Mouse (Mus musculus) adrenal gland, postnatal 4 days (tissue): ENCODE results near the gene Cyb5b. TPM values are rescaled to one million over a fixed set of nuclear protein-coding genes. Genes with fewer than 3 reads are reported as not detected.
A peak's percentile ranks its signal among the peaks of the same experiment; 100 is the strongest.

Experiments
- DNase-seq, 2 experiments: peaks; one replicate each; pipeline ENCODE4 v3.0.0; 2021 to 2022; ENCODE audit warnings: low spot score in 2 of 2, mixed read lengths in 2 of 2
- total RNA-seq, 2 experiments: library from RNA; stranded (reverse); gene quantifications; 2 replicates each; pipeline ENCODE4 v1.2.3; 2021

Gene Cyb5b
- total RNA-seq, 2 experiments from 2014 or later: 297 to 305 TPM

- no peak for DNase-seq
These were observed 68.6 kb downstream of the Cyb5b start for GRCm38 (mm10) chr8:107219078-107219477.

- DNase-seq: peak in 1 of 2 experiments; percentile 40
These were observed 71.7 kb downstream of the Cyb5b start for GRCm38 (mm10) chr8:107221924-107222851.

- peak in 1 of 2 experiments; percentile 12 for DNase-seq
These were observed 75.7 kb downstream of the Cyb5b start for GRCm38 (mm10) chr8:107226183-107226582.

- DNase-seq: no peak
These were observed 76.7 kb downstream of the Cyb5b start for GRCm38 (mm10) chr8:107227011-107227626.

DNA sequence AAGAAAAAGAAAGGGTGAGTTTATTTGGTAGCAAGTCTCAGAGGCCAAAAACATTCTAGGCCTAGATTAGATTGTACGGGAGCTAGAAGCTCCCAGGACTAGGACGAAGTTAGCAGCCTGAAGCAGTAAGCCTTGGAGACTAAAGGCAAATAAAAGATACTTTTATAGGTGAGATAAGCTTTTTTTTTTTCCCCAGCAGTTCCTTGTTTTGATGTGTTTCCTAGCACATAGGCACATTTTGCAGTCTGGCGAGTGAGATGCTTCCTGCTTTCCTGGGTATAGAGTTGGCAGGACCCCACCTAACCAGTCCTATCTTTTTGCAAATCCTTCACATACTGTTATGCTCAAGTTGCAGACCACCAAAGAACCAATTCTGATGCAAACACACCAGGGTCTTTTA, 82.8 kb downstream of the Cyb5b start:
- DNase-seq: no peak

DNA sequence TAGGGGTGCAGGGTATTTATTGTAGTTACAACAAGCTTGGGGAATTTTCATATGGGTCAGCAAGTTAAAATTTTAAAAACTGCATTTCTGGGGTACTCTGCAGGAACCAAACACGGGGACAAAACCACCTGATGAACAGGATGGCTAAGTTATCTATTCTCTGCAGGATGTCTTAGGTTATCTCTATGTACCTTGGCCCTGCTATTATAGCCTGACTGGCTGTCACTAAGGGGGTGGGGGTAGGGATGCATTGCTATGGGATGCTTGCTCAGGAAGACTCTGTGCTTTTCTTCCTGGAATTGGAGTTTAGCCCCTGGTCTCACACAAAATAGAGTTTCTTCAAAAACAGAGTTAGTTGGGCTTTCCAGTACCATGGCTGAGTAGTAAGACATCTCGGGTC, 83.3 kb downstream of the Cyb5b start:
- no peak for DNase-seq

Other genes with a start within 250 kb of the Cyb5b start
- gene Sntb2, start 214.9 kb upstream of the Cyb5b start, total RNA-seq: 10 to 100 TPM; 37.2 to 39.0 TPM
- 10 to 100 TPM; 69.6 to 72.7 TPM for gene Vps4a, start 119.4 kb upstream of the Cyb5b start, total RNA-seq
- 10 to 100 TPM; 33.5 to 38.3 TPM for gene Pdf, start 102.0 kb upstream of the Cyb5b start, total RNA-seq
- gene Cog8, start 94.0 kb upstream of the Cyb5b start, total RNA-seq: 10 to 100 TPM; 32.4 to 37.4 TPM
- 10 to 100 TPM; 57.7 to 60.0 TPM for gene Nip7, start 93.8 kb upstream of the Cyb5b start, total RNA-seq
- 1 to 10 TPM in 1 of 2 experiments, not detected in 1; 8.2 TPM for gene Tmed6, start 85.0 kb upstream of the Cyb5b start, total RNA-seq
- gene Terf2, start 54.1 kb upstream of the Cyb5b start, total RNA-seq: 10 to 100 TPM; 35.7 to 38.4 TPM
- 100 to 1,000 TPM; 154 to 167 TPM for gene Nfat5, start 142.8 kb downstream of the Cyb5b start, total RNA-seq